Mouse (Mus musculus) left cerebral cortex, adult 2 months (tissue): ENCODE results near the gene 1700019D03Rik. TPM values are rescaled to one million over a fixed set of nuclear protein-coding genes. Genes with fewer than 3 reads are reported as not detected.

Experiments used
- DNase-seq, 2 experiments: peaks; one replicate each; pipeline ENCODE4 v3.0.0; 2021 to 2022; ENCODE audit warnings: low spot score in 2 of 2, mixed read lengths in 1 of 2; ENCODE audit errors: extremely low spot score in 1 of 2
- H3K27ac ChIP-seq: fragments of 200-600 bp; 2 replicates; pipeline ENCODE4 v1.8.1; 2022
- H3K4me3 ChIP-seq: fragments of 200-600 bp; 2 replicates; pipeline ENCODE4 v1.8.1; 2022
- CTCF ChIP-seq: fragments of 200-600 bp; IDR thresholded peaks from 2 replicates; pipeline ENCODE4 v1.8.1; 2022; ENCODE audit warnings: antibody characterized with exemption, mild to moderate bottlenecking, moderate library complexity
- intact Hi-C: fragments of 180-260 bp; cut with DNase I; formaldehyde crosslinking; loops from one replicate; pipeline ENCODE4 v1.15.1; 2025
- long read RNA-seq, 2 experiments: library from polyadenylated mRNA; stranded (forward); transcript quantifications; one replicate each; pipeline ENCODE4 v2.0.0; 2021; ENCODE audit warnings: borderline mapping rate in 2 of 2
- total RNA-seq, 2 experiments: library from RNA; stranded (reverse); gene quantifications; 2 replicates each; pipeline ENCODE4 v1.2.3; 2021

1700019D03Rik gene
- total RNA-seq: 10 to 100 TPM; 12.8 to 13.7 TPM
- long read RNA-seq, experiment 1, transcript 1700019D03Rik-201 (2 exons, 3,641 nt): major isoform, 7 of 11 reads
- long read RNA-seq, experiment 1, partial matches to known transcripts: 0 of 11 reads
- long read RNA-seq, experiment 1, other reads (novel, unspliced or antisense): 3 of 11 reads
- long read RNA-seq, experiment 2, partial matches to known transcripts: 0 of 3 reads
- long read RNA-seq, experiment 2, other reads (novel, unspliced or antisense): 1 of 3 reads

GRCm38 (mm10) chr1:53020079-53020478, at the start of gene 1700019D03Rik:
Gene 1700019D03Rik (minus strand): TSS chr1:53020179.
- intact Hi-C loops: no loop called here
- DNase-seq: no peak
- Histone ChIP-seq H3K27ac (no peak within 1 kb of the TSS), H3K4me3 (no peak within 1 kb of the TSS)
- TF ChIP-seq CTCF: no peak

- no peak overlapping the region for H3K27ac ChIP-seq
- intact Hi-C loops: no loop called here
- H3K4me3 ChIP-seq: no peak overlapping the region
- TF ChIP-seq CTCF: no peak
- DNase-seq: no peak
These were observed 43.9 kb upstream of the 1700019D03Rik start for GRCm38 (mm10) chr1:53063921-53064320.

DNA sequence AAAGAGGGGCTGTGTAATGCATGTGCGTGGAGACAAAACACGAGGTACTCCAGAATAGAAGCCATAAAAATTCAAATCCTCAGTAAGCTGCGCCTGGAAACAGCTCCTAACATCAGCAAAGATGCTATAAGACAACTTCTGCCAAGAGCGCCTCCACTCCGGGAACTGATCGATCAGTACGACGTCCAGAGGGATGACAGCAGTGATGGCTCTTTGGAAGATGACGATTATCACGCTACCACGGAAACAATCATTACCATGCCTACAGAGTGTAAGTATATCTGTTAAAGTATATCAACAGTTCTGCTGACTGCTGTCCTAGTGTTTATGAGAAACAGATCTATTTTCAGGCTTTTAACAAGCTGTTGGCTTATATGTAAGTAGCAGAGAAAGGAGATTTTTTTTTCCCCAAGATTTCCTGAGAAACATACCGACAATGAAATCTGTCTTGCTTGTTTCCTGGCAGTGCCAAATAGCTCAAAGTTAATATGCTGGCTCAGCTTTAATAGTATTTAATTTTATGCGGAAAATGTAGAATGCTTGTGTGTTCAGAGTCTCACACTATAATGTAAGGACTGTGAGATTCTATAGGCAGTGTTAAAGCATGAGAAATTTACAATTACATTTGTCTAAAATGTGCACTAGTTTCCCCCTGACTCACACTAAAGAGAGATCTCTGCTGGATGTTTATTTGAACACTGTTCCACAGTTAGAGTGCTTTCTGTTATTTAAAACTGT, 42.1 kb upstream of the 1700019D03Rik start:
- intact Hi-C loops: no loop called here
- DNase-seq: no peak
- peak overlapping the region; percentile 32; the same call in 1 of the 2 replicates for H3K4me3 ChIP-seq
- H3K27ac ChIP-seq: no peak overlapping the region
- no peak for TF ChIP-seq CTCF

- peak within 1 kb of the TSS; percentile 32; the same call in 1 of the 2 replicates for H3K4me3 ChIP-seq
- DNase-seq: no peak
- no peak for TF ChIP-seq CTCF
- no peak within 1 kb of the TSS for H3K27ac ChIP-seq
- intact Hi-C loops: no loop called here
These were observed 41.4 kb upstream of the 1700019D03Rik start, which contains the start of gene Mstn for GRCm38 (mm10) chr1:53061340-53061739. Gene Mstn (plus strand): TSS chr1:53061640.

DNA sequence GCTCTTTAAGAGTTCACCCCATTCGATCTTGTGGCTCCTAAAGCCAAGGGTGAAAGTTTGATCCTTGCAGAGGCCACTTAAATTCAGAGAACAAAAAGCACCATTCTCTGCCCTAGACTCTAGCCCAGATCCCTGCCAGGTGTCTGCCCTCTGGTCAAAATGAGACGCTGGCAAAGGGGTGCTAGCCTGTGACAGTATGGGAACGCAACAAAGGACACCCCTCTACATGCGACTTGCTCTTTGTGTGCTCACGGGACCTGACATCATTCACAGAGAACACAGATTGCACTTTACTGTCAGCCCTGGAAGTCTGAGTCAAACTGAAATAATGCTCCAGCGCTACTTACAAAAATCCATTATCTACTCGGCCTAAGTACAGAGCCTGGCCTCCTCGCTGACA, 40.5 kb upstream of the 1700019D03Rik start:
- TF ChIP-seq CTCF: no peak

DNA sequence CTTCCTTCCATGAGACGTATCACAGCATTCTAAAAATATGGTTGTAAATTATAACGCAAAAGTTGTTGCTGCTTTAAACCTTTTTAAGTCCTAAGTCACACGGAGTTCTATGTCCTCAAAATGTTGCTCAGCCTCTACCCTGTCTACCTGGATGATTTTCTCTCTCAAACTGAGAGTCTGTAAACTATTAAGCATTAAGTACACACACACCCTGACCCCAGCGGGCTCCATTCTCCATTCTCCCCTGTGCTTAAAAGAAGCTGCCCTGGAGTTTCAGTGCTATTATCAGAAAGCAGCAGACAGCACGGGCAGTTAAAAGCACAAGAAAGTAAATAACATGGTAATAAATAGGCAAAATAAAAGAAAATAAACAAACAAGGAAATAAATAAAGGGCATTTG, 39.1 kb upstream of the 1700019D03Rik start:
- H3K4me3 ChIP-seq: no peak overlapping the region
- intact Hi-C loops: no loop called here
- H3K27ac ChIP-seq: no peak overlapping the region
- TF ChIP-seq CTCF: no peak
- no peak for DNase-seq

More for the DNA sequence above, 40.5 kb upstream of the 1700019D03Rik start:
- intact Hi-C loops: no loop called here
- DNase-seq: no peak
- Histone ChIP-seq H3K27ac (no peak overlapping the region), H3K4me3 (no peak overlapping the region)

DNA sequence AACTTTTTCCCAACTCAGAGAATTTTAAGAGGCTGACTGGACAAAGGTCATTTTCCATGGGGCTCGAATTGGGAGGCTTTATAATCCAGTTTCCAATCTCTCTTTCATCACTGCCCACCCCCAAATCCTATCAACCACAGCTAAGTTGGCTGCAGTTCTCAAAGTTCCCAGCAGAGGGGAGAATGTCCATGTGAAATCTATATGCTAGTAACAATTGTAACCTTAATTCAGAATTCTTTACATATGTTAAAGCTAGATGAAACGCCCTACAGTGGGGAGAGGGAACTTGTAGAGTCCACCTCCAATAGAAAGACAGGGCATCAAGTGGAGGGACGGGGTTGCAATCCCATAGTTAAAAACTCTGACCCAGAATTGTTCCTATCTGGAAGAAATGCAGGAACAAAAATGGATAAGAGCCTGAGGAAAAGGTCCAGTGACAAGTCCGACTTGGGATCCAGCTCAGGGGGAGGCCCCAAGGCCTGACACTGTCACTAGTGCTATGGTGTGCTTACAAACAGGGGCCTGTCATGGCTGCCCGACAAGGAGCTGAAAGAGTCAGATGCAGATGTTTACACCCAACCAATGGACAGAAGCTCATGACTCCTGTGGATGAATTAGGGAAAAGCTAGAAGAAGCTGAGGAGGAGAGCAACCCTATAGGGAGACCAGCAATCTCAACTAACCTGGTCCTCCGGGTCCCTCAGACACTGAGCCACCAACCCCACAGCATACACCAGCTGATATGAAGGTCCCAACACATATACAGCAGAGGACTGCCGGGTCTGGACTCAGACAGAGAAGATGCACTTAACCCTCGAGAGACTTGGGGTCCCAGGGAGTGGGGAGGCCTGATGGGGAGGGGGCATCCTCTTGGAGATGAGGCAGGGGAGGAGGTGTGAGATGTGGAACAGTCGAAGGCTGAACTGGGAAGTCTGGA, 33.4 kb upstream of the 1700019D03Rik start:
- no peak overlapping the region for H3K4me3 ChIP-seq
- intact Hi-C loops: loop anchor here (1.0 to 2.0 kb wide), 2 partner anchors 219 to 299 kb away; partner anchors contain the start of genes Asdurf, Asnsd1 and Gm28551
- peak; percentile 77 for TF ChIP-seq CTCF
- peak; percentile 55 to 70 for DNase-seq
- H3K27ac ChIP-seq: no peak overlapping the region

DNA sequence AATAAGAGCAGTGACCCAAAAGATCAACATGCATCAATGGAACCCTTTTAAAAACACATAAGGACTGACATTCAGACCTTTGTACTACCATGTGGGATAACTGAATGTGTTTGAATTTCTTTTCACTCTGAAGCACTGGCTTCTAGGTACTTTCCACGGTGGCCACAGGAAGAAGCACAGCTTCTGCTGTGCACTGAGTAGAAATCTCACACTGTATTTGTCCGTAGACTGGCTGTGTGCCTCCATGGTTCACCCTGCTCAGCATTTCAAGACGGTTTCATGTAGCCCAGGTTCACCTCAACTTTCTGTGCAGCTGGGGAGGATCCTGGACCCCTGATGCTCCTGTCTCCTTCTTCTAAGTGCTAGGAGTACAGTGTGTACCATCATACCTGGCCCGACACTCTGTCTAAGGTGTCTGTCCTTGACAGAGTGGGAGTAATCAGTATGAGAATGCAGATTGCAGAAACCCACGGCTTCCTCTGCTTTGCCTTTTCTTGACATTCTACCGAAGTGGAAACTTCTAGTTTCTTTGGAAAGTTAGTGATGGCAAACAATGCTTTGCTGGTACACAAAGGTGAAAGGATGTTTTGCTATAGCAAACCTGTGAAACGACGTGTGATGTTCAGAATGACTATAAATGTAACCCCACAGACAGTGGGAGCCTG, 29.9 kb upstream of the 1700019D03Rik start:
- intact Hi-C loops: no loop called here
- TF ChIP-seq CTCF: no peak
- DNase-seq: no peak
- no peak overlapping the region for H3K27ac ChIP-seq
- no peak overlapping the region for H3K4me3 ChIP-seq

GRCm38 (mm10) chr1:53037443-53037871, 17.5 kb upstream of the 1700019D03Rik start:
- DNase-seq: no peak
- H3K27ac ChIP-seq: no peak overlapping the region
- no peak overlapping the region for H3K4me3 ChIP-seq
- no peak for TF ChIP-seq CTCF
- intact Hi-C loops: loop anchor here (10.0 kb wide), 1 partner anchor 183 kb away; no protein-coding TSS in a partner anchor

GRCm38 (mm10) chr1:53032550-53032949, 12.6 kb upstream of the 1700019D03Rik start:
- TF ChIP-seq CTCF: peak; percentile 62
- no peak for DNase-seq
- intact Hi-C loops: loop anchor here (2.0 to 10.0 kb wide), 5 partner anchors 76 to 730 kb away; no protein-coding TSS in a partner anchor

More at GRCm38 (mm10) chr1:53032550-53032949, 12.6 kb upstream of the 1700019D03Rik start:
- H3K4me3 ChIP-seq: no peak overlapping the region
- no peak overlapping the region for H3K27ac ChIP-seq
